Mouse (Mus musculus) liver, postnatal 0 days (tissue): ENCODE measurements around the gene Mettl1.

ENCODE experiments used
- CTCF ChIP-seq: sonication (generic); IDR thresholded peaks from 2 replicates; pipeline ENCODE4 v1.5.1; 2016; ENCODE audit warnings: antibody characterized with exemption, low read depth
- EP300 ChIP-seq: IDR thresholded peaks from 2 replicates; pipeline ENCODE4 v1.6.1; 2016; ENCODE audit warnings: antibody characterized with exemption, low read depth, mild to moderate bottlenecking

DNA sequence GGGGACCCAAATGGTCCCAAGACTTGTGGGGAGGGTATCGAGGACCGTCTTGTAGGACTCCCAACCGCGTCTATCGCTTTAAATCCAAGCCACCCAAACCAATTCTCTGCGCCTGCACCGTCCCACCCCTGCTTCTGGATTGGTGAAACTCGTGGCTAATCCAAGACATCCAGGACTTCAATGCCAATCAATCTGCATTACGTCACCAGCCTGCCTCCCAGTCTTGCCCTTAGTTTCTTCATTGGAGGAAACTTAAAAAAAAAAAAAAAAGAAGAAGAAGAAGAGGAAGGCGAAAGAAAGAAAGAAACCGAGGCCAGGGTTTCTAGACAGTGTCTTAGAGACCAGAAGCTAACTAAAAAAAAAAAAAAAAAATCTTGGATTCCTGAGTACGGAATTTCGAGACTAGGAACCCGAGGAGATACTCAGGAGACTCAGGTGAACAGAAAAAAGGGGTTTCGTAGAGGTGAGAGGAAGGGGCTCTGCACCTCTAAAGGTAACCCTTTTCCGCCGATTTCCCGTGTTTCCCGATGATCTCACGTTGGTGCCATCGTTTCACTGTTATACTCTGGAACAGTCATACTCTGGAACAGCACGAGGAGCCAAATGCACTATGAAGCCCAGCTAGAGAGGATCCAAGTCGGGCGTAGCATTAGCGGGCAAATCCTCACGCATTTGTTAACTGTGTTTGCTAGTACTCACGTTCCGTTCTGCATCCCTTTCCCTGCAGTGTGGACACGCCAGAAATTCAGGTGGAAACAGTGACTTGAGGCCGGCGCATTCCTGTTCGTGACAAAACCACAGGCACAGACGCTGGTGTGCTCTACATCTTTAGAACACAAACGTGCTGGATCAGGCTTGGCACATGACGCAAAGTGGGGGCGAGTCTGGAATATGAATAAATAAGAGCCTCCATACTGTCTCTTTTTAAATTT lies 29.2 kb downstream of the Mettl1 start, which contains the start of gene Tspan31:
- TF ChIP-seq CTCF (no peak), EP300 (peak; percentile 44)
